Mouse (Mus musculus) myocyte (in vitro differentiated cells): ENCODE results near the gene Auts2.

Experiments
- E2F4 ChIP-seq: IDR thresholded peaks from one replicate; pipeline ENCODE4 v1.6.1; 2011; ENCODE audit warnings: mild to moderate bottlenecking, control low read depth, moderate library complexity; ENCODE audit not compliant: insufficient read depth
- MAX ChIP-seq: IDR thresholded peaks from one replicate; pipeline ENCODE4 v1.6.1; 2011; ENCODE audit warnings: low read depth, mild to moderate bottlenecking, control low read depth
- MYOD1 ChIP-seq, 3 experiments: IDR thresholded peaks; one replicate each; pipeline ENCODE4 v1.6.1; 2011; ENCODE audit warnings: control low read depth in 2 of 3, low read depth in 2 of 3, mild to moderate bottlenecking in 2 of 3, moderate library complexity in 1 of 3; ENCODE audit not compliant: insufficient read length in 2 of 3, control insufficient read depth in 1 of 3
- POLR2A ChIP-seq: IDR thresholded peaks from one replicate; pipeline ENCODE4 v1.6.1; 2011; ENCODE audit warnings: low read depth, mild to moderate bottlenecking, control low read depth, moderate library complexity; ENCODE audit not compliant: insufficient read length
- POLR2AphosphoS2 ChIP-seq: IDR thresholded peaks from one replicate; pipeline ENCODE4 v1.6.1; 2011; ENCODE audit warnings: low read depth, control low read depth; ENCODE audit not compliant: insufficient read length
- TCF12 ChIP-seq: IDR thresholded peaks from one replicate; pipeline ENCODE4 v1.6.1; 2011; ENCODE audit warnings: mild to moderate bottlenecking, control low read depth; ENCODE audit not compliant: poor library complexity, insufficient read depth, severe bottlenecking
- USF1 ChIP-seq: IDR thresholded peaks from one replicate; pipeline ENCODE4 v1.6.1; 2011; ENCODE audit warnings: low read depth, mild to moderate bottlenecking, control low read depth, moderate library complexity

GRCm38 (mm10) chr5:132481476-132481875, 61.7 kb downstream of the Auts2 start:
- TF ChIP-seq TCF12 (no peak), MAX (no peak), E2F4 (no peak), POLR2AphosphoS2 (no peak), POLR2A (no peak), USF1 (no peak), MYOD1 (IDR thresholded peaks at IDR 0.05; ENCODE audit: control insufficient read depth in 1 of 3, insufficient read length in 2 of 3, low read depth in 2 of 3) (no peak)
